Mouse (Mus musculus): ENCODE measurements around the gene Tdrd3.

Tdrd3 gene

GRCm38 (mm10) chr14:87563841-87564240 lies 147.4 kb downstream of the Tdrd3 start:
- in situ Hi-C loops (cut with MseI, MboI), result no loop called here

DNA sequence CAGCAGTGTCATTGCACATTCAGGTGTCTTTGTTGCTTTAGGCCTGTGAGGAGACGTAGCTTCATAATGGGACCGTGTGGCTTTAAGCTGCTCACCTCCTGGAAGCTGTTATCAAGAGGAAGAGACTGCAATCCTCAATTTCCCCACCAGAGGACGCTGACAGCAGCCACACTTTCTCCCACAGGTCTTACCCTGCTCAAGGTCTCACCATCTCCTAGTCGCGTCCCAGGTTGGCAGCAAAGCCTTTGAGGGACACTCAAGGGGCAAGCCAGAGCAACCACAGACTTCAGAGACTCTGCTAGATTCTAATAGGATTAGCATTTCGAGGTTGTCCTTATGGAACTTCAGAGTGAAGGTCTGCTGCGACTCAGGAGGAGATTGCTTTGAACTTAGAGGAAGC lies 149.8 kb downstream of the Tdrd3 start:
- in situ Hi-C loops (cut with MseI, MboI), result no loop called here

- in situ Hi-C loops (cut with MseI, MboI), result no loop called here
Measured at GRCm38 (mm10) chr14:87567034-87567461, 150.6 kb downstream of the Tdrd3 start.

DNA sequence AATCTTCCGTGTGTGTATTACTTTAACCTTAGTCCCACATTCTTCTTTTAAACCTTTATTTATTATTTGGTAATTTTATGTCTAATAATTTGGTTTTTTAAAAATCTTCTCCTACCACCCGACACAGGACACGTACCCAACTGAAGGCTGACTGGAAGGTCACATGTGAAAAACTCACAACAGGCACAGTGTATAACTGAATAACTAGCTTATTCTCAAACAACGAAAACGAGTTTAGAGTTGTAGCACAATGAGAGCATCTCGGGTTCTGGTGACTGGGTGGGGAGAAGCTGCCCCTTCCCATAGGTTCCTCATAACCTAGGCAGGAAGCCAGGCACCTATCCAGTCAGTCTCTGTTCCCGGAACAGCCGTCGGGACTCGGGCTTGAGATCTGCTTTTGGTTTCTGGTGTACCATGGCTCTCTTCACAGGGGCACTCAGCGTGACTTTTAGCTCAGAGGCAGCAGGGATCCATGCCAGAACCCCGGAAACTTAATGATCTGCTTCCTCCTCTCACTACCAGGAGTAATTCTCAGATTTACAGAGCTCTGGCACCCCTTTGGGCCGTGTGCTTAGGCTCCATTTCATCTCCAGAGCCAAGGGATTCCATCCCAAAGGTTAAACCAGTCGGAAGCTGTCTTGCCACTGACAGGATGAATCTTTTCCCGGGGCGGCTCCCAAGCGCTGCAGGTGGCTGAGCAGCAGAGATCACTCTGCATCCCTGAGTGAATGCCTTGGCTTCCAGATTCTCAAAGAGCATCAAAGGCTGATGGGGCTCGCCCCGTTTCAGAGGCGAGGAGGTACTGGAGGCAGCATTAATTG lies 151.4 kb downstream of the Tdrd3 start:
- in situ Hi-C loops (cut with MseI, MboI), result no loop called here

DNA sequence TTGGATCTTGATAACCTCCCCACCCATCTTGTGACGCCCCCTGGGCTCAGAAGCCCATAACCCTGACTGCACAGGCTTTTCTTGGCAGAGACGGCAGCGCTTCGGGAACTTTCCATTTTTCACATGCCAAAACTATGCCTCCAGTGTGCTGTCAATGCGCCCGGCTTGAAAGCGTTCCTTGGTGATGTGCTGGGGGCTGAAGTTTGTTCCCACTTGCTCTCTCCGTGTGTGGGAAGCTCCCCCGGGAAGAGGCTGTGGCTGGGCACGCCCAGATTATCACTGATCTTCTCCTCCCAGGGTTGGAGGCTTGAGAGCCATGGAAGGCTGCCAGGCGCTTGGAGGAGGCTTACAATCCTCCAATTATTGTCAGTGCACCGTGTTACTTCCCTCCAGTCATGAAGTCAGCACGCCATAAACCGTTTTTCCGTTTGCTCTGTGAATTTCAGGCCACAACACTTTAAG lies 152.0 kb downstream of the Tdrd3 start:
- in situ Hi-C loops (cut with MseI, MboI), result no loop called here

- in situ Hi-C loops (cut with MseI, MboI), result no loop called here
Measured at GRCm38 (mm10) chr14:87569471-87569870, 153.0 kb downstream of the Tdrd3 start.

- in situ Hi-C loops (cut with MseI, MboI), result no loop called here
Measured at GRCm38 (mm10) chr14:87572453-87572852, 156.0 kb downstream of the Tdrd3 start.

GRCm38 (mm10) chr14:87582610-87583009 lies 166.2 kb downstream of the Tdrd3 start:
- in situ Hi-C loops (cut with MseI, MboI), result no loop called here
